Mouse (Mus musculus): ENCODE measurements around the gene Gm9821. TPM values are rescaled to one million over a fixed set of nuclear protein-coding genes. Genes with fewer than 3 reads are reported as not detected.

Gm9821 gene
- polyA plus RNA-seq, 1 experiment: 0.12 TPM

- no peak for DNase-seq (ENCODE audit: extremely low spot score in 1 of 2, low spot score in 1 of 2)
Observed at GRCm38 (mm10) chr2:91947397-91948150, 2.1 kb downstream of the Gm9821 start.

- no peak for DNase-seq (ENCODE audit: extremely low spot score in 1 of 2, low spot score in 1 of 2)
Observed at GRCm38 (mm10) chr2:91948151-91948509, 2.6 kb downstream of the Gm9821 start.

DNA sequence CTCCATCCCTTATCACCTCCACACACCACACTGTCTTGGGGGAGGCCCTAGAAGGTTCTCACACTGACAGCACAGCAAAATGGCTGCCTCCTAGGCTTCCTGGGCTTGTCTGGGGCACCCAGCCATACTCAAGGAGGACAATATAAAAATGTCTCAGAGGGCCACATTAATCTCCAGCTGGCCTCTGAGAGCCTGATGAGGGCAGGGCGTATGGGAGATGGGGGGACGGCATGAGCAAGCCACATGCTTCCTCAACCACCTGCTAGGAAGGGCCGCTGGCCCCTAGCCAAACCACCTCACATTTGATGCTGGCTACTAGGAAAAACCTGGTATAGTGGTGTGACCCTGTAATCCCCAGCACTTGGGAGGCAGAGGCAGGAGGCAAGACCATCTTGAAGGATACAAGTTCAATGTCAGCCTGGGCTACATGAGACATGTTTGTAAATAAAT lies 3.3 kb downstream of the Gm9821 start:
- DNase-seq (ENCODE audit: extremely low spot score in 1 of 2, low spot score in 1 of 2): no peak

DNA sequence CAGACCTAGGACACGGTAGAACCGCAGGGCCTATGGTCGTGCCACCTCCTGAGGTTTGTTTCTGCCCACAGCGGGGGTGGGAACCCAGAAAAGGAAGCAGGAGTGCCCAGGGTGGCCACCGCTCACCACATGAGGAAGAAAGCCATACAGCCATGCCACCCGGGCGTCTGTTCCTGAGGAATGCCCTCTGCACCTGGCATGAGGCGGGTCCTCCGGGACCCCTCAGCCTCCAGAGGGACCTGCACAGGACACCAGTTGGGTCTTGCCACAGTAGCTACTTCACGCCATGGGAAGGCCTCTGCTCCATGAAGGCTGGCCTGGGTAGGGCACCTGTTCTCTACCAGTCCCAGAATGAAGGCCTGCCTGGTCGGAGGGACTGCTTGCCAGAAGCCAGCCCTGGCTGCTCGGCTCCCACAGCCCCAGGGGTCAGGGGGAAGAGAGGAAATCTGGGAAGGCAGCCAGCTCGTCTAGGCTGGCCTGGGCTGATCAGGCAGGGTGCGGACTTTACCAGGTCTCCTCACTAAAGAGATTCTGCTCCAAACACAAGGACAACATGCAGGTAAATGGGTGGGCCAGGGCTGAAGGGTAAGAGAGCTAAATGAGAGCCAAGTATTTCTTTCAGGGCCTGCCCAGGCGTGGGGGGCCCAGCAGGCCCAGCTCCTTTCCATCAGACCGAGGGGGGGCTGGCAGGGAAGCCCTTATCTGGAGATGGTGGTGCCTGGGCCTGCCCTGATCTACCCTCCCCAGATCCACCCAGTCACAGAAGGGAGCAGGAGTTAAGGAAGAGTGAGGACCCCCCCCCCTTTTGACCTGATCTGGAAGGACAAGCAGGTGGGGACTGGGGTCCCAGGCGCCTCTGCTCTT lies 4.1 kb downstream of the Gm9821 start:
- DNase-seq (ENCODE audit: extremely low spot score in 1 of 2, low spot score in 1 of 2): no peak

- no peak for DNase-seq (ENCODE audit: extremely low spot score in 1 of 2, low spot score in 1 of 2)
Observed at GRCm38 (mm10) chr2:91950275-91951085, 5.0 kb downstream of the Gm9821 start.

DNA sequence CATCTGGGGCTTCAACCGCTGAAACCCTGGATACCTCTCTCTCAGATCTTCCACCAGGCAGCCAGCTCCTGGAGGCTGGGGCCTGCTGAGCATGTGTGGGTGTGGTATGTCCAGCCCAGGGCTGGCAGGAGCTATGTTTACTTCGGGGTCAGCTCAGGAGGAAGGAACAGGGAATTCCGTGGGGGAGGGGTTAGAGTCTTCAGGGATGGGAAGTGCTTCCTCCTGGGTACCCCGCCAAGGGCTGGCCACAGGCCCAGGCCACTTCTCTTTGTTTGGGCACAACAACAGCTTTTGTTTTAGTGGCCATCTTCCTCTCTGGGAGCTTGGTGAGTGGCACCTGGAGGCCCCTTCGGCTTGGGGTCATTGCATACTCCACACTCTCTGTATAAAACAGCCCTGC lies 8.3 kb downstream of the Gm9821 start:
- no peak for DNase-seq (ENCODE audit: extremely low spot score in 1 of 2, low spot score in 1 of 2)

GRCm38 (mm10) chr2:91955121-91955591 lies 9.7 kb downstream of the Gm9821 start:
- DNase-seq (ENCODE audit: extremely low spot score in 1 of 2, low spot score in 1 of 2): no peak

GRCm38 (mm10) chr2:91955875-91956274 lies 10.4 kb downstream of the Gm9821 start:
- DNase-seq (ENCODE audit: extremely low spot score in 1 of 2, low spot score in 1 of 2): no peak

GRCm38 (mm10) chr2:91957096-91957495 lies 11.6 kb downstream of the Gm9821 start:
- DNase-seq (ENCODE audit: extremely low spot score in 1 of 2, low spot score in 1 of 2): peak; percentile 92 to 94

DNA sequence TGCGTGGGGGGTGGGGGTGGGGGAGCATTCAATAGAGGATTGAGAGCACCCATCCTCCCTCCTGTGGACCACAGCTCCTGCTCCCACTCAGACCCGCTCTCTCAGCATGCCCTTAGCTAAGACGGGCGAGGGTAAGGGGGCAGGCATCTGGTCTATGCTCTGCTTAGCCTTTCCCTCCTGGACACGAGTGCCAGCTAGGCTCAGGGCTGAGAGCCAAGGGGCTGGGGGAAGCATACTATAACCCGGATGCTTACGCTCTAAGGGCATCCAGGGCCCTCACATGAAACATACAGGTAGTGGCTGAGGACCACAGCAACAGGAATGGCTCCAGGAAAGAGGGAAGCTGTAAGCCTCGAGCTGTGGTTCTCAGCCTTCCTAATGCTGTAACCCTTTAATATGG lies 12.5 kb downstream of the Gm9821 start:
- no peak for DNase-seq (ENCODE audit: extremely low spot score in 1 of 2, low spot score in 1 of 2)

GRCm38 (mm10) chr2:91958701-91959457 lies 13.4 kb downstream of the Gm9821 start:
- peak in 1 of 2 experiments; percentile 71 for DNase-seq (ENCODE audit: extremely low spot score in 1 of 2, low spot score in 1 of 2)

DNA sequence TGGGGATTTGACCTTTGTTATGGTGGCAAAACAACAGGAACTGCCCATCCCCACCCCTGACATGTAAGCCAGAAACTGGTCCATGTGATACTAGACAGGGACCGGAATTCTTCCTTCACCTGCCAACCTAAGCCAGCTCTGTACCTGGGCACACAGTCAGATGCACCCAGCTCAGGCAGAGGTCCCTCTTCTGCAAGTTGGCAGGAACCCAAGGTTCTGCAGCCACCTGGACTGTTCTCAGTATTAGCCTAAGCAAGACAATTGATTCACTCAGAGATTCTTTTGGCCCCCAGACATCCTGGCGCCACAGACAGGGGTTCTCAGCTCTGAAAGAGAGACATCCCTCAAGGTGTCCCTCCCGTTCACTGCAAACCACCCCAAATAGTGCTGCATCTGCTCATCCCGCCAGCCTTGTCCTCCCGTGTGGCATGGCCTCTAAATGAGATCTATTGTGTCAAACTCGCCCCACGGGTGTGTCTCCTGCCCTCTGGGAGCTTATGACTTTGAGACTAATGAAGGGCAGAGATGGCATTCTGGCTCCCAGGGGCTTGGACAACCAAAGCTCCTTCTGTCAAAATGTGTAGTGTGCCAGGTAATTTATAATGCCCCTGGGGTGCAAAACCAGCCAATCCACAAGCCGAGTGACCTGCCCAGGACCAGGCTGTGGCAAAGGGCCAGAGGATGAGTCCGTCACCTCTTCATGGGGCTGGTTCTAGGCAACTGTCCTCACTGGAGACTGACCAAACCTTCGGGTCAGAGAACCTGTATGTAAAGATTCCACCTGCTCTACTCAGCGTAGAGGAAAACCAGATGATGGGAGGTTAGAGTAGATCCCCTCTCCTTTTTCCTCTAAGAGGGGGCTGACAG lies 14.3 kb downstream of the Gm9821 start:
- DNase-seq (ENCODE audit: extremely low spot score in 1 of 2, low spot score in 1 of 2): no peak

DNA sequence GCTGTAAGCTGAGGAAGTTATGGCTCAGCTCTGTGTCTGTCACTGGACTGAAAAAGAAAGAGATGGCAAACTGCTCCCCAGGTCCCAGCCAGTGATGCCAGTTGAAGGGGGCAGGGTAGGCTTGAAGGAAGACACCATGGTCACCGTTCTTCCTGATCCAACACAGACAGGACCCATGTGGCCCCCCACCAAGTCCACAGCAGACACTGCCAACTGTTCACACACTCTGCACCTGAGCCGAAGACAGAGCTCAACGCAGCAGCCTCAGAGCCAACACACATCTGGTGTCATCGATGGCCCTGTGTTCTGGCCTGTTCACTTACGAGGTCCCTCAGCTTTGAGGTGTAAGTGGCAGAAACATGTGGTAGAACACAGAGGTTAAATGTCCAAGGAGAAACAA lies 15.0 kb downstream of the Gm9821 start:
- DNase-seq (ENCODE audit: extremely low spot score in 1 of 2, low spot score in 1 of 2): no peak

DNA sequence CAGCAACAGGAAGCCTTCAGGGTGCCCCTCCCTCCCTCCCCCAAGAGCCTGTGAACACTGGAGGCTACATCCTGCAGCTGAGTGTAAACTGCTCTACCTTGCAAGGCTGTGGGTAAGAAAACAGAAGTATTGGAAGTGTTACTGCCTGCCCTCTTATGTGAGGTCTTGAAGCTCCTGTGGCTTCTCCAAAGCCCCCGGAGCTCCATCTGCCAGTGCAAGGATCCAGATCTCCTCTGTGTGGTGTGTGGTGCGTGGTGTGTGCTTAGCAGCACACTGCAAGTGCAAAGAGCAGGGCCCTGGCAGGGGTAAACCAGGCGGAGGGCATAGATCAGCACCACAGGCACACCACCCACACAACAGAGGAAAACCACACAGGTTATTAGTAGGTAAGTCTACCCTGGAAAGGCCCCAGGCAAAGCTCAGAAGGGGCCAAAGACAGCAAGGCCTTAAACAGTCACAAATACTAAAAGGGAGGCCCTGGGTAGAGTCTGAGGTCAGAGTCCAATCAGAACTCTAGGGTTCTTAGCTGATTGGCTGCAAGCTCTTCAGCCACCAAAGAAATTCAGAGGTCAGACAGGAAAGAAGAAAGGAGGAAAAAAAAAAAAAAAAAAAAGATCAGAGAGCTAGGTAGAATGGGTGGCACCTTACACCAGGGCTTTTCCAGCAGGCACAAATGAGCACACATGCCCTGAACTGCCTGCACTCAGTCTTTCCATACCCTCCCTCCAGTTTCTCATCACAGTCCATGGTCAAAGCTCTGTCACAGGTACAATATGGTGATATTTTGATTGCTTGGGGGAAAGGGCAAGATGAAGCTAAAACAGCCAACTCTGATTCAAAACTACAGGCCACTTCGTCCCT lies 16.6 kb downstream of the Gm9821 start:
- no peak for DNase-seq (ENCODE audit: extremely low spot score in 1 of 2, low spot score in 1 of 2)

DNA sequence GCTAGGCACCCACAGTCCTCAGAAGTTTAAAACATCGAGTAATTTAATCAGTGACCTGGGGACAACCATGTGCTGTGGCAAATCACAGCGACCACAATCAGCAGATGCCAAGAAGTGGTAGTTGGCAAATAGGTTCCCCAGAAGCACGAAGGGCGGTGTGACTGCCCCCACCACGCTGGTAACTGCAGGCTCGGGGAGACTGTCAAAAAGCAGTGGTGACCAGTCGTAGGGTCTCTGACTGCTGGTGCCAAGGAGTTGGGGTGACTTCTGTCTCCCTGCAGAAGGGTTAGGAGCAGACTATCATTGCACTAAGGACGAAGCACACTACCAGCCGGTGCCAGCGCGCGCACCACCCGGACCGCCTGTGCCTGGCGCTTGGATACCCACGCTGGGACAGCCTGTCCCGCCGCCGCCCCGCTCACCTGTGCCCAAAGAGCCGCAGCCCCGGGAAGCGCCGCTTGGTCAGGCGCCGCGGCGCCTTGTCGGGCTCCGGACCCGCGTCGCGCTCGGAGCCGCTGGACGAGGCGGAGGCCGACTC lies 17.4 kb downstream of the Gm9821 start:
- DNase-seq (ENCODE audit: extremely low spot score in 1 of 2, low spot score in 1 of 2): no peak

- DNase-seq (ENCODE audit: extremely low spot score in 1 of 2, low spot score in 1 of 2): peak; percentile 86 to 97
Observed at GRCm38 (mm10) chr2:91963443-91963932, 18.0 kb downstream of the Gm9821 start.

DNA sequence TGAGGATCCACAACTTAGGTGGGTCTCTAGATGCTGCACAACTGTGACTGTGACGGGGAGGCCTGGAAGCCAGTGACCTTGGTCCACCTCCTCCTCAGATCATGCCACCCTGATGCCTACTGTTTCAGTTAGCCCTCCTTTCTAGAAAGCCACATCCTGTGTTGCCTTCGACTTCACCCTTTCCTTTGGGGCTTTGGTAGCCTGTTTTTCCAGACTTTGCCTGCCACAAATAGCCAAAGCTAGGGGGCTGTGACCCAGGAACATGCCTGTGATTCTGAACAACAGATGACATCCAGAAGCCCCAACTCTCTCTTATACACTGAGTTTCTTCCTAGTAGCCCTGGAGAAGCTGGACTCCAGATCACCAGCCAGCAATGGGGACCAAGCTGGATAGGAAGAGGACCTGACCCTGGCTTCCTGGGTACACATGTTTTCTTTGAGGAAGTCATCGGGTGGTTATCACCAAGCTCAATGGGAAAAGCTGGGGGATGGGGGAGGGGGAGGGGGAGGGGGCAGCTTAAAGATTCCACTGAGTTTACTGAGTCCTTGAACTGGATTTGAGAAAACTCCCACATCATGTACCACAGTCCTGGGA lies 19.2 kb downstream of the Gm9821 start:
- peak in 1 of 2 experiments; percentile 7 for DNase-seq (ENCODE audit: extremely low spot score in 1 of 2, low spot score in 1 of 2)

All from frontal cortex, adult 2 months (tissue).